Mouse (Mus musculus) midbrain, embryonic 11.5 days (tissue): ENCODE measurements around the gene Dhx58. TPM values are rescaled to one million over a fixed set of nuclear protein-coding genes. Genes with fewer than 3 reads are reported as not detected.

ENCODE experiments used
- ATAC-seq: fragments of 200-750 bp; cut with Nextera tagmentation; 2 replicates; pipeline ENCODE4 v1.8.0; 2017; ENCODE audit warnings: moderate TSS enrichment, moderate library complexity; ENCODE audit not compliant: low FRiP score
- DNase-seq: peaks from one replicate; pipeline ENCODE4 v3.0.0; 2015; ENCODE audit warnings: low spot score; ENCODE audit errors: missing footprints
- H3K27ac ChIP-seq: fragments of 300-500 bp; sonication (generic); 2 replicates; pipeline ENCODE4 v1.5.1; 2014; ENCODE audit warnings: low read depth, low read length
- H3K27me3 ChIP-seq: fragments of 300-500 bp; sonication (generic); 2 replicates; pipeline ENCODE4 v1.6.1; 2014; ENCODE audit warnings: mild to moderate bottlenecking, low read length, moderate library complexity, mixed read lengths; ENCODE audit not compliant: control insufficient read depth, insufficient read depth
- H3K36me3 ChIP-seq: fragments of 300-500 bp; sonication (generic); 2 replicates; pipeline ENCODE4 v1.6.1; 2014; ENCODE audit warnings: mild to moderate bottlenecking, low read length, moderate library complexity, mixed read lengths; ENCODE audit not compliant: control insufficient read depth, insufficient read depth
- H3K4me1 ChIP-seq: fragments of 300-500 bp; sonication (generic); 2 replicates; pipeline ENCODE4 v1.6.1; 2014; ENCODE audit warnings: low read length; ENCODE audit not compliant: control insufficient read depth, insufficient read depth
- H3K4me2 ChIP-seq: fragments of 300-500 bp; sonication (generic); 2 replicates; pipeline ENCODE4 v1.6.1; 2014; ENCODE audit warnings: mild to moderate bottlenecking, moderate library complexity
- H3K4me3 ChIP-seq: fragments of 300-500 bp; sonication (generic); 2 replicates; pipeline ENCODE4 v1.5.1; 2014; ENCODE audit warnings: low read depth, low read length
- H3K9ac ChIP-seq: fragments of 300-500 bp; sonication (generic); 2 replicates; pipeline ENCODE4 v1.6.1; 2014; ENCODE audit warnings: low read length
- H3K9me3 ChIP-seq: fragments of 300-500 bp; sonication (generic); 2 replicates; pipeline ENCODE4 v1.6.1; 2016; ENCODE audit warnings: low read length; ENCODE audit not compliant: control insufficient read depth
- WGBS: fragments of 180-500 bp; shearing (Covaris S2); extraction: QIAGEN DNeasy Blood & Tissue Kit; methylation state at CpG from one replicate; pipeline ENCODE4 v1.1.7; 2014; 5-methylcytosine and 5-hydroxymethylcytosine counted together
- polyA plus RNA-seq: library from polyadenylated mRNA; unstranded; fragments of >200 nt; fragmentation: Nextera tagmentation; extraction: Ambion mirVana; gene quantifications from 2 replicates; pipeline ENCODE4 v1.2.1, GENCODE M21; 2014

Dhx58 gene
- polyA plus RNA-seq, 1 experiment from 2014 or later, result 2.1 TPM

- peaks cover 17% of the 10 kb centered on the region for H3K4me1 ChIP-seq
- H3K27me3 ChIP-seq, result no peaks in the 10 kb centered on the region
- H3K9me3 ChIP-seq, result no peaks in the 10 kb centered on the region
- H3K4me2 ChIP-seq, result no peak overlapping the region
- H3K9ac ChIP-seq, result no peak overlapping the region
- DNase-seq (no peak), ATAC-seq (no peak)
- no peak overlapping the region for H3K4me3 ChIP-seq
- H3K27ac ChIP-seq, result no peak overlapping the region
- H3K36me3 ChIP-seq, result peaks cover 7% of the 10 kb centered on the region
- WGBS, result 93% methylated on average over 4 of the region's 4 CpGs
These were observed 6.9 kb upstream of the Dhx58 start for GRCm38 (mm10) chr11:100710977-100711376.

- ATAC-seq (no peak), DNase-seq (no peak)
- peaks cover 17% of the 10 kb centered on the region for H3K4me1 ChIP-seq
- H3K4me3 ChIP-seq, result no peak overlapping the region
- no peaks in the 10 kb centered on the region for H3K9me3 ChIP-seq
- H3K27ac ChIP-seq, result no peak overlapping the region
- H3K27me3 ChIP-seq, result no peaks in the 10 kb centered on the region
- WGBS, result 95% methylated on average over 15 of the region's 15 CpGs
- peaks cover 5% of the 10 kb centered on the region for H3K36me3 ChIP-seq
- H3K4me2 ChIP-seq, result no peak overlapping the region
- no peak overlapping the region for H3K9ac ChIP-seq
These were observed 6.5 kb upstream of the Dhx58 start for GRCm38 (mm10) chr11:100710528-100710927.

GRCm38 (mm10) chr11:100709201-100709810 lies 5.2 kb upstream of the Dhx58 start:
- Histone ChIP-seq H3K9ac (no peak overlapping the region), H3K4me1 (peaks cover 17% of the 10 kb centered on the region), H3K4me2 (no peak overlapping the region), H3K27me3 (no peaks in the 10 kb centered on the region), H3K4me3 (no peak overlapping the region), H3K36me3 (peaks cover 11% of the 10 kb centered on the region), H3K9me3 (no peaks in the 10 kb centered on the region), H3K27ac (no peak overlapping the region)
- WGBS, result 93% methylated on average over 9 of the region's 9 CpGs
- no peak for DNase-seq
- ATAC-seq, result no peak

GRCm38 (mm10) chr11:100705095-100705747 lies 1.1 kb upstream of the Dhx58 start:
- H3K27ac ChIP-seq, result no peak overlapping the region
- ATAC-seq (no peak), DNase-seq (no peak)
- H3K4me3 ChIP-seq, result no peak overlapping the region
- no peaks in the 10 kb centered on the region for H3K9me3 ChIP-seq
- peaks cover 11% of the 10 kb centered on the region for H3K36me3 ChIP-seq
- 93% methylated on average over 23 of the region's 23 CpGs for WGBS
- no peaks in the 10 kb centered on the region for H3K4me1 ChIP-seq
- no peak overlapping the region for H3K4me2 ChIP-seq
- H3K27me3 ChIP-seq, result no peaks in the 10 kb centered on the region
- H3K9ac ChIP-seq, result no peak overlapping the region; the same call in 1 of the 2 replicates

- Histone ChIP-seq H3K4me1 (no peaks in the 10 kb centered on the region), H3K36me3 (peaks cover 6% of the 10 kb centered on the region; the same call in 1 of the 2 replicates), H3K27me3 (no peaks in the 10 kb centered on the region), H3K27ac (no peak overlapping the region), H3K9me3 (no peaks in the 10 kb centered on the region), H3K4me3 (no peak overlapping the region), H3K9ac (no peak overlapping the region), H3K4me2 (no peak overlapping the region)
- DNase-seq (no peak), ATAC-seq (no peak)
- 70% methylated on average over 11 of the region's 11 CpGs for WGBS
These were observed 705 bp downstream of the Dhx58 start for GRCm38 (mm10) chr11:100703366-100703765.

- H3K9me3 ChIP-seq, result no peaks in the 10 kb centered on the region
- DNase-seq (no peak), ATAC-seq (no peak)
- H3K4me3 ChIP-seq, result no peak overlapping the region
- WGBS, result 43% methylated on average over 7 of the region's 7 CpGs
- H3K27ac ChIP-seq, result no peak overlapping the region
- H3K36me3 ChIP-seq, result peaks cover 6% of the 10 kb centered on the region; the same call in 1 of the 2 replicates
- H3K4me2 ChIP-seq, result no peak overlapping the region
- H3K27me3 ChIP-seq, result no peaks in the 10 kb centered on the region
- H3K4me1 ChIP-seq, result no peaks in the 10 kb centered on the region
- H3K9ac ChIP-seq, result no peak overlapping the region
These were observed 1.2 kb downstream of the Dhx58 start for GRCm38 (mm10) chr11:100702906-100703305.

- ATAC-seq, result no peak
- no peak overlapping the region for H3K27ac ChIP-seq
- H3K9ac ChIP-seq, result no peak overlapping the region
- no peaks in the 10 kb centered on the region for H3K27me3 ChIP-seq
- 38% methylated on average over 19 of the region's 19 CpGs for WGBS
- no peak overlapping the region for H3K4me2 ChIP-seq
- peak; percentile 91 for DNase-seq
- H3K4me3 ChIP-seq, result no peak overlapping the region
- no peaks in the 10 kb centered on the region for H3K4me1 ChIP-seq
- H3K9me3 ChIP-seq, result no peaks in the 10 kb centered on the region
- peaks cover 6% of the 10 kb centered on the region; the same call in 1 of the 2 replicates for H3K36me3 ChIP-seq
These were observed 1.8 kb downstream of the Dhx58 start for GRCm38 (mm10) chr11:100702081-100702851.

- 4% methylated on average over 14 of the region's 14 CpGs for WGBS
- Histone ChIP-seq H3K27me3 (no peaks in the 10 kb centered on the region), H3K9ac (no peak overlapping the region), H3K4me1 (no peaks in the 10 kb centered on the region), H3K4me3 (no peak overlapping the region), H3K9me3 (no peaks in the 10 kb centered on the region), H3K4me2 (peak overlapping the region; percentile 11), H3K27ac (no peak overlapping the region), H3K36me3 (peaks cover 6% of the 10 kb centered on the region; the same call in 1 of the 2 replicates)
- peak; percentile 85 for DNase-seq
- ATAC-seq, result no peak
These were observed 2.8 kb downstream of the Dhx58 start for GRCm38 (mm10) chr11:100701301-100701700.

- Histone ChIP-seq H3K4me1 (no peaks in the 10 kb centered on the region), H3K9ac (no peak overlapping the region), H3K27me3 (no peaks in the 10 kb centered on the region), H3K27ac (no peak overlapping the region), H3K4me2 (no peak overlapping the region), H3K4me3 (no peak overlapping the region), H3K36me3 (peaks cover 6% of the 10 kb centered on the region; the same call in 1 of the 2 replicates), H3K9me3 (no peaks in the 10 kb centered on the region)
- ATAC-seq (no peak), DNase-seq (peak; percentile 81)
- WGBS, result 73% methylated on average over 3 of the region's 3 CpGs
These were observed 3.4 kb downstream of the Dhx58 start for GRCm38 (mm10) chr11:100700710-100701109.
